Mouse (Mus musculus) liver, postnatal 0 days (tissue): ENCODE results near the gene Kcnip1.

Experiments
- CTCF ChIP-seq: sonication (generic); IDR thresholded peaks from 2 replicates; pipeline ENCODE4 v1.5.1; 2016; ENCODE audit warnings: antibody characterized with exemption, low read depth
- EP300 ChIP-seq: IDR thresholded peaks from 2 replicates; pipeline ENCODE4 v1.6.1; 2016; ENCODE audit warnings: antibody characterized with exemption, low read depth, mild to moderate bottlenecking

- no peak for TF ChIP-seq CTCF
- TF ChIP-seq EP300: no peak
These were observed 189.9 kb downstream of the Kcnip1 start for GRCm38 (mm10) chr11:33803093-33803492.
